Mouse (Mus musculus) embryonic facial prominence, embryonic 11.5 days (tissue): ENCODE results near the gene Btn1a1. TPM values are rescaled to one million over a fixed set of nuclear protein-coding genes. Genes with fewer than 3 reads are reported as not detected.

Experiments
- ATAC-seq: fragments of 200-750 bp; cut with Nextera tagmentation; replicated peaks from 2 replicates; pipeline ENCODE4 v1.8.0; 2017; ENCODE audit warnings: low read depth; ENCODE audit not compliant: insufficient number of reproducible peaks, low FRiP score, low TSS enrichment
- DNase-seq: peaks from one replicate; pipeline ENCODE4 v3.0.0-alpha.2; 2015; ENCODE audit warnings: low spot score
- H3K27ac ChIP-seq: fragments of 300-500 bp; sonication (generic); replicated peaks from 2 replicates; pipeline ENCODE4 v1.5.1; 2014; ENCODE audit warnings: mild to moderate bottlenecking, low read depth, low read length, control low read depth
- H3K27me3 ChIP-seq: fragments of 300-500 bp; sonication (generic); 2 replicates; pipeline ENCODE4 v1.6.1; 2014; ENCODE audit warnings: mild to moderate bottlenecking, low read length, moderate library complexity, mixed read lengths; ENCODE audit not compliant: control insufficient read depth, insufficient read depth
- H3K36me3 ChIP-seq: fragments of 300-500 bp; sonication (generic); replicated peaks from 2 replicates; pipeline ENCODE4 v1.6.1; 2014; ENCODE audit warnings: low read depth, mild to moderate bottlenecking, low read length, moderate library complexity, mixed read lengths; ENCODE audit not compliant: control insufficient read depth, insufficient read depth
- H3K4me1 ChIP-seq: fragments of 300-500 bp; sonication (generic); 2 replicates; pipeline ENCODE4 v1.6.1; 2014; ENCODE audit warnings: low read length, mixed read lengths; ENCODE audit not compliant: control insufficient read depth, insufficient read depth
- H3K4me2 ChIP-seq: fragments of 300-500 bp; sonication (generic); 2 replicates; pipeline ENCODE4 v1.6.1; 2014; ENCODE audit warnings: low read depth, mild to moderate bottlenecking, control low read depth, low read length, moderate library complexity
- H3K4me3 ChIP-seq: fragments of 300-500 bp; sonication (generic); 2 replicates; pipeline ENCODE4 v1.5.1; 2014; ENCODE audit warnings: low read depth, low read length, control low read depth
- H3K9ac ChIP-seq: fragments of 300-500 bp; sonication (generic); replicated peaks from 2 replicates; pipeline ENCODE4 v1.6.1; 2014; ENCODE audit warnings: mild to moderate bottlenecking, control low read depth, low read length
- H3K9me3 ChIP-seq: fragments of 300-500 bp; sonication (generic); replicated peaks from 2 replicates; pipeline ENCODE4 v1.6.1; 2016; ENCODE audit warnings: mild to moderate bottlenecking, low read length, inconsistent platforms, mixed read lengths; ENCODE audit not compliant: control insufficient read depth
- WGBS: fragments of 180-500 bp; shearing (Covaris S2); extraction: QIAGEN DNeasy Blood & Tissue Kit; methylation state at CpG from one replicate; pipeline ENCODE4 v1.1.7; 2014; 5-methylcytosine and 5-hydroxymethylcytosine counted together
- polyA plus RNA-seq: library from polyadenylated mRNA; unstranded; fragments of >200 nt; fragmentation: Nextera tagmentation; extraction: Ambion mirVana; gene quantifications from 2 replicates; pipeline ENCODE4 v1.2.1, GENCODE M21; 2014

Btn1a1 gene
- polyA plus RNA-seq, 1 experiment from 2014 or later: 0.35 TPM

DNA sequence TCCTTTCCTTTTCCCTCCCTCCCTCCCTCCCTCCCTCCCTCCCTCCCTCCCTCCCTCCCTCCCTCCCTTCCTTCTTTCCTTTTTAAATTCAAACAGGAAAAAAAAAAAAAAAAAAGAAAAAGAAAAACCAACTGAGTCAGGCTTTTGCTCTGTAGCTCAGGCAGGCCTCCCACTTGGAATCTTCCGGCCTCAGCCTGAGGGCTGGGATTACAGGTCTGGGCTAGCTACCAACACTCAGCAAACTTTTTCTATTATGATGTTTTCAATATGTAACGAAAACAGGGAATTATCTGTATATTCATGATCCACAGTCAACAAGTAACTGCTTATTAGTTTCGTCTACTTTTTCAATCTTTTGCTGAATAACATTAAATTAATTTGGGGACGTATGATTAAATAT lies 37.2 kb upstream of the Btn1a1 start:
- H3K9ac ChIP-seq: no peak overlapping the region
- DNase-seq: no peak
- no peak overlapping the region for H3K27ac ChIP-seq
- H3K27me3 ChIP-seq: no peaks in the 10 kb centered on the region
- H3K9me3 ChIP-seq: no peaks in the 10 kb centered on the region
- no peak overlapping the region for H3K4me2 ChIP-seq
- H3K4me1 ChIP-seq: no peaks in the 10 kb centered on the region
- ATAC-seq: no peak
- H3K4me3 ChIP-seq: no peak overlapping the region
- WGBS: 27% methylated on average over 4 of the region's 4 CpGs
- no peaks in the 10 kb centered on the region for H3K36me3 ChIP-seq

DNA sequence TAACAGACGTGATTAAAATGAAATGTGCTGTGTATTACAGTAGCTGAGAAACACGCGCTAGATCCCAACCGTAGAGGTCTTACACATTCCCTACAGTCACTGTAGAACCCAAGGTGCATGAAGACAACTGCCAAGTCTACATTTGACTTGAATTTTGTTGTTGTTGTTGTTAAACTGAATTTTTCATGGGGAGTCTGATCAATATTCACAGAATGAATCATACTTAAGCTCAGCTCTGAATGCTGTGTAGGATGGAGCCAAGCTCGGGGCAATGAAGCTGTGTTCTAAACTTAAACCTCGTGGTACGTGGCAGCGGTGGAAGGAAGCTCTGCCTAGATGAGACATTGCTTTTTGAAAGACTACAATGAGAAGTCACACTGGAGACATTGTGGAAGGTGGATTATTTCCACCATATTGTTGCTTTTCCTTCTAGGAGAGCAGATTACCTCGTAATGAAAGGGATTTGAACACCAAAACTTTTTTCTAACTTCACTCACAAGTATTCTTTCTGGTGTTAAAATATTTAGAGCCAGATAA lies 36.4 kb upstream of the Btn1a1 start:
- 30% methylated on average over 9 of the region's 9 CpGs for WGBS
- no peak overlapping the region for H3K27ac ChIP-seq
- peak overlapping the region; percentile 36; the same call in 1 of the 2 replicates for H3K4me2 ChIP-seq
- H3K4me3 ChIP-seq: no peak overlapping the region; the same call in 1 of the 2 replicates
- H3K27me3 ChIP-seq: no peaks in the 10 kb centered on the region
- no peaks in the 10 kb centered on the region for H3K4me1 ChIP-seq
- ATAC-seq: no peak
- no peaks in the 10 kb centered on the region for H3K36me3 ChIP-seq
- DNase-seq: no peak
- H3K9me3 ChIP-seq: no peaks in the 10 kb centered on the region
- H3K9ac ChIP-seq: no peak overlapping the region

DNA sequence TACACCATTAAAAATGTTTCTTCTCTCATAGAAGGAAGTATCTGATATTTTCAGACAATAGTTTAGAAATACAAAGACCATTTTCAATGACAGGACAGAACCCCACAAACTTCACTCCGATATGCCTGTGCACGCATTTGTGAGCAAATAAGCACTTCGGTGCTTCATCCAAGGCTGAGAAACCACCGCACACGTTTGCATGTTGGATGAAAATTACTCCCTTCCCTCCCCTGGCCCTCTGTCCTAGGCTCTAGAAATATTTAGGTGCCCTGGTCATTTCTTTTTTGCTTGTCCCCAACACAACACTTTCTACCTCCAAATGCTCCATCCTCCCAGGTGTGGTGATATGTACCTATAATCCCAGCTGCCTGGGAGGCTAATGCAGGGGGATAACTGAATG lies 35.8 kb upstream of the Btn1a1 start:
- Histone ChIP-seq H3K4me2 (peak overlapping the region; percentile 36), H3K36me3 (no peaks in the 10 kb centered on the region), H3K27me3 (no peaks in the 10 kb centered on the region), H3K9ac (no peak overlapping the region), H3K9me3 (no peaks in the 10 kb centered on the region), H3K27ac (no peak overlapping the region), H3K4me3 (peak overlapping the region; percentile 14; the same call in 1 of the 2 replicates), H3K4me1 (no peaks in the 10 kb centered on the region)
- 20% methylated on average over 5 of the region's 5 CpGs for whole genome bisulfite sequencing
- ATAC-seq: no peak
- no peak for DNase-seq

DNA sequence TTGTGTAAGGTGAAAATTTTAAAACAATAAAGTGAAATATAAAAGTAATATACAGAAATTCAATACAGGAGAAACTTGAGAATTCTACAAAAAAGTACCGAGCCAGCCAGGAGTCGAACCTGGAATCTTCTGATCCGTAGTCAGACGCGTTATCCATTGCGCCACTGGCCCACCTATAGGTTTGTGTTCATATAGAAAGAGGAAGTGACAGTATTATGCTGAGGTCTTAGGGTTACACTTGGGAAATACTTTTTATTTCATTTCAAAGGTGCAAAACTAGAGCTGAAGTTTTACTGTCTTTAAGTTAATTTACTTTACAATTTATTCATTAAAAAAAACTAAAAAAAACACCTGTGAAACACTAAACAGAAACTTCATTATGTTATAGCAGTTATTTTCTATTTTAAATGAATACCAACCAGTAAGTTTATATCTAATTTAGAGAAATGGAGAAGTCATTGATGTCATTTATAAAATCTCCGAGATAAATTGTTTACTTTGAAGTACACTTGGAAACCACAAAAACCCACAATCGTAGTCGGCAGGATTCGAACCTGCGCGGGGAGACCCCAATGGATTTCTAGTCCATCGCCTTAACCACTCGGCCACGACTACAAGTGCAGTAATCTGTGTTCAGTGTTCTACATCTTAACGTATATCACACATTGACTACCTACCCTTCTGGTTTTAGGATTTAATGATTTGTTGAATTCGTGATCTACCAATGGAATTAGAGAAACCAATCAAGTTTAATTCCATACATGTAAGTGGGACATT lies 34.9 kb upstream of the Btn1a1 start:
- Histone ChIP-seq H3K27ac (no peak overlapping the region), H3K4me2 (no peak overlapping the region), H3K4me1 (no peaks in the 10 kb centered on the region), H3K36me3 (no peaks in the 10 kb centered on the region), H3K4me3 (peak overlapping the region; percentile 2; the same call in 1 of the 2 replicates), H3K27me3 (no peaks in the 10 kb centered on the region), H3K9ac (no peak overlapping the region), H3K9me3 (no peaks in the 10 kb centered on the region)
- DNase-seq: peak; percentile 91
- under 1% methylated on average over 17 of the region's 17 CpGs for WGBS
- peak; percentile 51; the same call in 1 of the 2 replicates for ATAC-seq

DNA sequence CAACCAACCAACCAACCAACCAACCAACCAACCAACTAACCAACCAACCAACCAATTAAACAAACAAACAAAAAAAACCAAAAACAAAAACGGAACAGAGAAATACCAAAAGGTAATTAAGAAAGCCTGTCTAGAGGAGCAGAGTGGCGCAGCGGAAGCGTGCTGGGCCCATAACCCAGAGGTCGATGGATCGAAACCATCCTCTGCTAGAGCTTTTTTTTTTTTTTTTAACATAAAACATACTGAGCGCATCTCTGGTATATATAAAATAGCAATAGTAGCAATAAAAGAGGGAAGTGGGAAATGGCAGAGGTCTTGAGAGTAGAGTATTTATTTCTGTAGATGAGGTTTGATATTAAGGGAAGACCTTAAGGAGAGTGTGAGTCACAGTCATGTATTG lies 34.2 kb upstream of the Btn1a1 start:
- H3K27me3 ChIP-seq: no peaks in the 10 kb centered on the region
- no peaks in the 10 kb centered on the region for H3K9me3 ChIP-seq
- DNase-seq: no peak
- no peak overlapping the region for H3K9ac ChIP-seq
- no peaks in the 10 kb centered on the region for H3K4me1 ChIP-seq
- H3K4me2 ChIP-seq: no peak overlapping the region
- H3K4me3 ChIP-seq: no peak overlapping the region
- H3K27ac ChIP-seq: no peak overlapping the region
- ATAC-seq: no peak
- H3K36me3 ChIP-seq: no peaks in the 10 kb centered on the region
- WGBS: 5% methylated on average over 7 of the region's 7 CpGs

DNA sequence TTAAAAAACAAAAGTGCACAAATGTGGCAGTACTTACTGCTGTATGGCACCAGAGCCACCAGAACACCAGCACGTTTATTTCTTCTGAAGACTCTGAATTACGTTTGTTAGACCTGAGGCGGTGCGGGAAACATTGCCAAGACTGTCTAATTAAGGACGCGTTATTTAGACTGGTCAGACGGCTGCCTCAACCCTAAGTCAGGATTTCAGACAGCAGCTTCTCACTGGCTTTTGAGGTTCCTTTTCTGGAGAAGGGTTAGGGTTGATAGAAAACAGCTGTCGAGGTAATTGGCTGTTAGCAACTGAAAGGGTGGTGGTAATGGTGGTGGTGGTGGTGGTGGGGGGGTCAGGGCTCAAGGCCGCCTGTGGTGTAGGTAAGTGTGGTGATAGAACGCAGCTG lies 33.0 kb upstream of the Btn1a1 start:
- no peak overlapping the region for H3K27ac ChIP-seq
- H3K4me3 ChIP-seq: peak overlapping the region; percentile 26
- H3K36me3 ChIP-seq: no peaks in the 10 kb centered on the region
- H3K27me3 ChIP-seq: no peaks in the 10 kb centered on the region
- H3K4me1 ChIP-seq: no peaks in the 10 kb centered on the region
- 3% methylated on average over 10 of the region's 10 CpGs for WGBS
- no peaks in the 10 kb centered on the region for H3K9me3 ChIP-seq
- H3K4me2 ChIP-seq: peak overlapping the region; percentile 27
- DNase-seq (peak; percentile 79), ATAC-seq (peak; percentile 50; the same call in 1 of the 2 replicates)
- 0 out of 2 replicates have a peak overlapping the region, but pooled peaks have one; percentile 25 for H3K9ac ChIP-seq

DNA sequence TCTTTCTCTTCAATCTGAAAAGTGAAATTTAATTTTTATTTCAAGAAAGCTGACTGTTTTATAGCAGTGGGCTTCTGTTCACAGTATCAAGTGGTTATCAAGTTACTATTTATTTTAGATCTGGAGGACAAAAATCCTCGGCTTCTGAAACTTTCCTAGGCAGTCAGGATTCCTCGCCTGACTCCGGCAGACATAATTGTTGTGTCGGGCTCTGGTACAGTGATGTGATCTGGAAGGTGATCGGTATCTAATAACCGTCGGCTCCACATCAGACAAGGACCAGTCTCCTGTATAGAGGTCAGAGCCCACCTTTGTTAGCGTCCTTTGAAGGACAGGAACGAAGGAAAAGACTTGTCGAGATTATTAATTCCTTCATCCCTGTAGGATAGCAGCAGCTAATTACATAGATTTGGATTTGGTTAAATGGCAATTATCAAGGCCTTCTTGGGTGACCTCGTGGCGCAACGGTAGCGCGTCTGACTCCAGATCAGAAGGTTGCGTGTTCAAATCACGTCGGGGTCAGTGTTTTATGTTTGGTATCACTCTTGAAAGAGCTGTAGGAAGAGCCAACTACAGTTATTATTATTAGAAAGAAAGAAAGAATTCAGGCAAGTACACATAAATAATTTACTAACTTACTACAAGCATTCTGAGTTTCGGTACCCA lies 32.1 kb upstream of the Btn1a1 start:
- H3K4me2 ChIP-seq: peak overlapping the region; percentile 27
- no peak for ATAC-seq
- WGBS: 1% methylated on average over 19 of the region's 19 CpGs
- no peak overlapping the region for H3K9ac ChIP-seq
- no peaks in the 10 kb centered on the region for H3K4me1 ChIP-seq
- H3K27me3 ChIP-seq: no peaks in the 10 kb centered on the region
- H3K27ac ChIP-seq: no peak overlapping the region
- H3K9me3 ChIP-seq: no peaks in the 10 kb centered on the region
- H3K36me3 ChIP-seq: no peaks in the 10 kb centered on the region
- peak overlapping the region; percentile 26 for H3K4me3 ChIP-seq
- DNase-seq: peak; percentile 74

DNA sequence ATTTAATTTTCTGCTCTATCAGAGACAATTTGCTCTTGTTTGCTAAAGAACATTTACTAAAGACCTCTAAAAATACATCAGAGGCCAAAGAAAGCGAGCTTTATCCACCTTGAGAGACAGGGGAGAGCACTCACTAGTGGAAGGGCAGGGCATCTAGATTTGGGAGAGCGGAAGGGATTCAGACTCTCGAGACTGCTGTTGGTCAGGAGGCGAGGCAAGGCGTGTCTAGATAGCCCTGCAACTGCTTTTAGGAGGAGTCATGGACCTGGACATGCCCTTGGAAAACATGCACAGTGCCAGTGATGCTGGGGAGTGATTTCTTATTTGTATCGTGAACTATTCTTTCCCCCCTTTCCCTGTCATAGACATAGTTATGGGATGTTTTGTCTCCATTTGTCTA lies 29.8 kb upstream of the Btn1a1 start:
- H3K9me3 ChIP-seq: no peaks in the 10 kb centered on the region
- 77% methylated on average over 6 of the region's 6 CpGs for WGBS
- H3K27me3 ChIP-seq: no peaks in the 10 kb centered on the region
- H3K27ac ChIP-seq: no peak overlapping the region
- no peaks in the 10 kb centered on the region for H3K36me3 ChIP-seq
- ATAC-seq (no peak), DNase-seq (no peak)
- no peak overlapping the region for H3K4me2 ChIP-seq
- H3K9ac ChIP-seq: no peak overlapping the region
- H3K4me1 ChIP-seq: no peaks in the 10 kb centered on the region
- H3K4me3 ChIP-seq: no peak overlapping the region
